ENCODE assay signal across 8 mouse cellular contexts in genomic region chr6:145275586-145276219, GRCm38 (mm10). TPM values are rescaled to one million over a fixed set of nuclear protein-coding genes. Genes with fewer than 3 reads are reported as not detected.
DNase-seq lines count a peak whose midpoint lies in the region; ATAC-seq and TF ChIP-seq lines count a peak whose summit lies in the region.

No protein-coding gene starts in this region.

- 55% methylated on average over 6 of the region's 6 CpGs for WGBS in forebrain, embryonic 15.5 days
- WGBS in liver, postnatal 0 days (ENCODE audit: insufficient replicate concordance), result 49% methylated on average over 6 of the region's 6 CpGs

- ATAC-seq in forebrain, embryonic 15.5 days (replicated peaks), result no peak
- ATAC-seq in liver, postnatal 0 days, result peak; percentile 3; the same call in 1 of the 2 replicates

- H3K4me2 ChIP-seq in forebrain, embryonic 15.5 days (replicated peaks), result peak overlapping the region; percentile 25; the same call in 1 of the 2 replicates
- H3K4me2 ChIP-seq in liver, postnatal 0 days (ENCODE audit: low read depth, low read length), result peak overlapping the region; percentile 66

- no peak for TF ChIP-seq CTCF in liver, postnatal 0 days (IDR thresholded peaks at IDR 0.05; ENCODE audit: low read depth)

- H3K4me1 ChIP-seq in forebrain, embryonic 15.5 days, result peaks cover 4% of the 10 kb centered on the region; the same call in 1 of the 2 replicates
- H3K4me1 ChIP-seq in liver, postnatal 0 days (ENCODE audit: insufficient read depth), result peaks cover 16% of the 10 kb centered on the region

- no peak overlapping the region for H3K4me3 ChIP-seq in forebrain, embryonic 15.5 days
- H3K4me3 ChIP-seq in liver, postnatal 0 days (ENCODE audit: low read depth, low read length), result peak overlapping the region; percentile 27

- H3K36me3 ChIP-seq in forebrain, embryonic 15.5 days, result no peaks in the 10 kb centered on the region
- H3K36me3 ChIP-seq in liver, postnatal 0 days (replicated peaks; ENCODE audit: insufficient read depth, low read length), result no peaks in the 10 kb centered on the region

- H3K27me3 ChIP-seq in forebrain, embryonic 15.5 days, result no peaks in the 10 kb centered on the region
- no peaks in the 10 kb centered on the region for H3K27me3 ChIP-seq in liver, postnatal 0 days (ENCODE audit: insufficient read depth, low read length)

- no peak overlapping the region for H3K27ac ChIP-seq in forebrain, embryonic 15.5 days (replicated peaks)
- peak overlapping the region; percentile 71 for H3K27ac ChIP-seq in liver, postnatal 0 days (ENCODE audit: low read depth)

- no peak overlapping the region for H3K9ac ChIP-seq in forebrain, embryonic 15.5 days (replicated peaks)
- peak overlapping the region; percentile 32; the same call in 1 of the 2 replicates for H3K9ac ChIP-seq in liver, postnatal 0 days (replicated peaks)

- TF ChIP-seq EP300 in liver, postnatal 0 days (IDR thresholded peaks at IDR 0.05; ENCODE audit: low read depth), result no peak

- DNase-seq in adrenal gland, adult 8-10 months, result peak; percentile 32
- no peak for DNase-seq in adrenal gland, adult 18-20 months (ENCODE audit: low spot score in 2 of 2)
- peak; percentile 74 for DNase-seq in CD4-positive, CD25-positive, alpha-beta regulatory T cell, adult 2 months (ENCODE audit: low read depth, low spot score)
- no peak for DNase-seq in liver, postnatal 0 days
- DNase-seq in c-Kit-positive CD71-positive TER-119-positive erythroid progenitor cells, embryonic 14.5 days (ENCODE audit: low spot score), result no peak
- no peak for DNase-seq in thymus, postnatal 14 days
- no peak for DNase-seq in cerebellum, adult 11 months

- H3K9me3 ChIP-seq in forebrain, embryonic 15.5 days, result no peaks in the 10 kb centered on the region
- no peaks in the 10 kb centered on the region for H3K9me3 ChIP-seq in liver, postnatal 0 days (ENCODE audit: low read length)

RNA-seq across cellular contexts. Expression of gene Kras, which starts 25.7 kb away (rescaled TPM):
- total RNA-seq in adrenal gland, adult 8-10 months (2022), result 10 to 100 TPM; 31.4 to 44.2 (median 42.8) TPM
- total RNA-seq in adrenal gland, adult 18-20 months (2021), result 10 to 100 TPM; 39.7 to 50.8 TPM
- polyA plus RNA-seq in forebrain, embryonic 15.5 days (2015; fragmentation: Nextera tagmentation; extraction: Ambion mirVana), result 123 and 125 TPM in 2 replicates
- 41.0 and 48.0 TPM in 2 replicates for polyA plus RNA-seq in liver, postnatal 0 days (2015; fragmentation: Nextera tagmentation; extraction: Ambion mirVana)

Comparison
In these comparisons a context has a peak if more than half of its experiments do, and no peak if none do; other contexts are left out.
1. DNase-seq: peak in adrenal gland, adult 8-10 months (single experiment) and CD4-positive, CD25-positive, alpha-beta regulatory T cell, adult 2 months (single experiment); none in adrenal gland, adult 18-20 months (0 of 2), liver, postnatal 0 days (single experiment), c-Kit-positive CD71-positive TER-119-positive erythroid progenitor cells, embryonic 14.5 days (single experiment), thymus, postnatal 14 days (single experiment) and cerebellum, adult 11 months (single experiment).